Mouse (Mus musculus) cerebellum, adult 2 months (tissue): ENCODE data around the gene Proca1.

Experiments used
- CTCF ChIP-seq: fragments of 200-500 bp; IDR thresholded peaks from 2 replicates; pipeline ENCODE4 v1.5.1; 2011; ENCODE audit warnings: low read depth, mild to moderate bottlenecking, control low read depth, low read length, moderate library complexity, borderline replicate concordance; ENCODE audit not compliant: insufficient read depth
- POLR2A ChIP-seq: fragments of 200-500 bp; IDR thresholded peaks from 2 replicates; pipeline ENCODE4 v1.6.1; 2011; ENCODE audit warnings: low read length, control low read depth, borderline replicate concordance; ENCODE audit not compliant: insufficient read depth

- no peak for TF ChIP-seq CTCF
- TF ChIP-seq POLR2A = no peak
Observed at GRCm38 (mm10) chr11:78215709-78216317, 22.6 kb downstream of the Proca1 start.
